Mouse (Mus musculus) lung, adult 2 months (tissue): ENCODE measurements around the gene Gtf2f2.

ENCODE experiments used
- CTCF ChIP-seq: fragments of 200-500 bp; IDR thresholded peaks from 2 replicates; pipeline ENCODE4 v1.5.1; 2011; ENCODE audit warnings: mild to moderate bottlenecking, low read length, control low read depth; ENCODE audit not compliant: insufficient read depth
- POLR2A ChIP-seq: fragments of 200-500 bp; IDR thresholded peaks from 2 replicates; pipeline ENCODE4 v1.6.1; 2011; ENCODE audit warnings: low read depth, mild to moderate bottlenecking, control low read depth, low read length, borderline replicate concordance; ENCODE audit errors: extremely low read depth

- TF ChIP-seq CTCF (no peak), POLR2A (no peak)
These were observed 57.7 kb downstream of the Gtf2f2 start for GRCm38 (mm10) chr14:75953011-75953410.
